10 mouse cellular contexts compared by ENCODE assay signal in genomic region chr4:54587197-54587596, GRCm38 (mm10).
DNase-seq lines count a peak whose midpoint lies in the region; ATAC-seq and TF ChIP-seq lines count a peak whose summit lies in the region.
"Had no signal": no experiment of that assay in that cellular context is flagged by ENCODE, and none has a peak within 500 bp of the region (broad histone marks: within the 10 kb centered on the region; RNA-seq: fewer than 3 reads in every experiment).

No protein-coding gene starts in this region.

- no peaks in the 10 kb centered on the region for H3K27me3 ChIP-seq in forebrain, postnatal 0 days (ENCODE audit: insufficient read depth, low read length)
- H3K27me3 ChIP-seq in forebrain, embryonic 13.5 days = no peaks in the 10 kb centered on the region
- H3K27me3 ChIP-seq in stomach, postnatal 0 days (ENCODE audit: control insufficient read depth, insufficient read depth, low read length) = no peaks in the 10 kb centered on the region
- H3K27me3 ChIP-seq: CH12.LX had no signal

- H3K4me2 ChIP-seq in forebrain, postnatal 0 days (ENCODE audit: low read depth) = no peak overlapping the region
- H3K4me2 ChIP-seq in forebrain, embryonic 13.5 days = no peak overlapping the region
- no peak overlapping the region for H3K4me2 ChIP-seq in stomach, postnatal 0 days (replicated peaks; ENCODE audit: low read depth)
- H3K4me2 ChIP-seq: lung, embryonic 14.5 days had no signal

- intact Hi-C loops in gastrocnemius, postnatal 36 days (cut with DNase I) = no loop called here

- no peaks in the 10 kb centered on the region for H3K4me1 ChIP-seq in forebrain, postnatal 0 days (ENCODE audit: insufficient read depth)
- H3K4me1 ChIP-seq in forebrain, embryonic 13.5 days = no peaks in the 10 kb centered on the region
- H3K4me1 ChIP-seq in stomach, postnatal 0 days (replicated peaks; ENCODE audit: control insufficient read depth, insufficient read depth) = no peaks in the 10 kb centered on the region

- no peak overlapping the region for H3K27ac ChIP-seq in forebrain, postnatal 0 days (ENCODE audit: low read depth, low read length)
- H3K27ac ChIP-seq in forebrain, embryonic 13.5 days = no peak overlapping the region
- H3K27ac ChIP-seq in stomach, postnatal 0 days (replicated peaks) = no peak overlapping the region

- no peak for TF ChIP-seq EP300 in stomach, postnatal 0 days (optimal IDR thresholded peaks at IDR 0.05)

- no peaks in the 10 kb centered on the region for H3K36me3 ChIP-seq in forebrain, postnatal 0 days (ENCODE audit: insufficient read depth)
- H3K36me3 ChIP-seq in forebrain, embryonic 13.5 days (ENCODE audit: poor library complexity, severe bottlenecking) = no peaks in the 10 kb centered on the region
- no peaks in the 10 kb centered on the region for H3K36me3 ChIP-seq in stomach, postnatal 0 days (ENCODE audit: control insufficient read depth, insufficient read depth, low read length)

- peak; percentile 13 for DNase-seq in forebrain, postnatal 0 days
- DNase-seq in ovary, postnatal 36 days (ENCODE audit: low spot score) = peak; percentile 28
- no peak for DNase-seq in ovary, postnatal 10 days (ENCODE audit: low spot score)
- DNase-seq in gastrocnemius, postnatal 36 days = peak; percentile 26 to 33
- DNase-seq in stomach, postnatal 0 days (ENCODE audit: low spot score) = peak; percentile 16
- DNase-seq in right cerebral cortex, postnatal 4 days = no peak
- DNase-seq: lung, embryonic 14.5 days had no signal

- no peak overlapping the region for H3K4me3 ChIP-seq in forebrain, postnatal 0 days (ENCODE audit: low read depth, low read length)
- no peak overlapping the region for H3K4me3 ChIP-seq in forebrain, embryonic 13.5 days
- H3K4me3 ChIP-seq in stomach, postnatal 0 days (ENCODE audit: low read depth, low read length) = no peak overlapping the region

- 64% methylated on average over 6 of the region's 6 CpGs for WGBS in forebrain, postnatal 0 days
- 75% methylated on average over 6 of the region's 6 CpGs for WGBS in forebrain, embryonic 13.5 days
- 69% methylated on average over 6 of the region's 6 CpGs for whole genome bisulfite sequencing in stomach, postnatal 0 days

- TF ChIP-seq CTCF in forebrain, postnatal 0 days (IDR thresholded peaks at IDR 0.05; ENCODE audit: low read depth) = no peak
- no peak for TF ChIP-seq CTCF in stomach, postnatal 0 days (IDR thresholded peaks at IDR 0.05; ENCODE audit: low read depth)

- ATAC-seq in forebrain, postnatal 0 days = peak; percentile 51
- ATAC-seq in forebrain, embryonic 13.5 days = no peak
- no peak for ATAC-seq in stomach, postnatal 0 days (ENCODE audit: low FRiP score, low TSS enrichment)
- no peak for ATAC-seq in inflammation-experienced regulatory T-cells, adult 6 months

- no peaks in the 10 kb centered on the region for H3K9me3 ChIP-seq in forebrain, postnatal 0 days (ENCODE audit: low read length)
- no peaks in the 10 kb centered on the region for H3K9me3 ChIP-seq in forebrain, embryonic 13.5 days (replicated peaks)
- no peaks in the 10 kb centered on the region for H3K9me3 ChIP-seq in stomach, postnatal 0 days (ENCODE audit: control insufficient read depth, low read length)

- H3K9ac ChIP-seq in forebrain, postnatal 0 days = no peak overlapping the region
- H3K9ac ChIP-seq in forebrain, embryonic 13.5 days = no peak overlapping the region
- H3K9ac ChIP-seq in stomach, postnatal 0 days (ENCODE audit: low read length) = no peak overlapping the region
- H3K9ac ChIP-seq: lung, embryonic 14.5 days had no signal

Comparison
In these comparisons a context has a peak if more than half of its experiments do, and no peak if none do; other contexts are left out.
1. DNase-seq: peak in forebrain, postnatal 0 days (single experiment), ovary, postnatal 36 days (single experiment), gastrocnemius, postnatal 36 days (2 of 2) and stomach, postnatal 0 days (single experiment); none in ovary, postnatal 10 days (single experiment) and right cerebral cortex, postnatal 4 days (single experiment).